Mouse (Mus musculus) ES-CJ7 (cell line): ENCODE results near the gene Krt23.
A peak's percentile ranks its signal among the peaks of the same experiment; 100 is the strongest.

Experiments
- DNase-seq: peaks from one replicate; pipeline ENCODE4 v3.0.0; 2011; ENCODE audit warnings: low read depth, low spot score

Gene Krt23

DNA sequence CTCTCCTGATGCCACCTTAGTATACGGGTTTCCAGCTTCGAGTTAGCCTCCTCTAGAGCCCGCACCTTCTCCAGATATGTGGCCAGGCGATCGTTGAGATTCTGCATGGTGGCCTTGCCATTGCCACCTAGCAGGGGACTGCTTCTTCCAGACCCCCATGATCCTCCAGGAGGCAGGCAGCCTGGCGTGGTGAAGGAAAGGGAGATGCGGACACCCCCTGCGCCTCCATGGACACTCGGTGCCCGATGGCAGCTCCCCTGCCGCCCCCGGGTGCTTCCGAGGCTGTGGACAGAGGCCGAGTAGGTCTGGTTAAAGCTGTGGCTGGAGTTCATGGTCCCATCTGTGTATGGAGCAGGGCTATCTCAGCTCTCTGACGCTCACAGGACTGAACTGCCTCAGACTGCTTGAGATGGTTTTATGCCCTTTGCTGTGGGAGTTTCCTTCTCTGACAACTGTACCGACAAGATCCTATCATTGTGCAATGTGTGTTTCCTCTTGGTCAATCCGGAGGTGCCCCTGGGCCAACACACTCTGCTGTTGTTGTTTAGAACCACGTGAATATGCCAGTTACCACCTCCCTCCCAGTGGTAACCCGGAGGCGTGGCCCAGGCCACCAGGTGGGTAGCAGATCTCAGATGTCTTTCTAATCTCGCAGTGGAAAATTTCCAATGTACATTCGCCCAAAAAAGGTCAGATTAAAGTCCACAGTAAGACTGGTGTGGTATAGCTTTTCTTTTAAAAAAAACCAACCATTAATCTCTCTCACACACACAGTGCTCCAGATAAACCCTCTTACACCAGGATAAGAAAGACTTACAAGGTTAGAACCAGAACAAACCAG, at the start of gene Krt23:
TSS of gene Krt23 (minus strand) at position 405 of the 841 bp plus-strand sequence.
- peak; percentile 3 for DNase-seq

DNA sequence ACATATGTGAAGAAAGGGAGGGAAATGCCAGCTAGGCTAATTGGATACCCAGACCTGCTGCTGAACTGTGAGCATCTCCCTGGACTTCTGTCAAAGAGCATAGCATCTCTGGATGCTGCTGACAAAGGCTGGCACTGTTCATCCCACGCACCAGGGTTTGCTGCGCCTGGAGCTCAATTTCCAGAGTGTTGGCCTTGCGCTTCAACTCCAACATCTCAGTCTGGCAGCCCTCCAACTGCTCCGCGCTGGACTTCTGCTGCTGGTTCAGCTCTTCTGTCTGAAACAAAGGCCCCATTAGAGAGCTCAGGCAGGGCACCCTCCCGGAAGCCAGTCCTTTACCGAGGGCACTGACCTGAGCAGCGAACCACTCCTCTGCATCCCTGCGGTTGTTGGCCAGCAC, 46.8 kb upstream of the Krt23 start:
- DNase-seq: no peak

DNA sequence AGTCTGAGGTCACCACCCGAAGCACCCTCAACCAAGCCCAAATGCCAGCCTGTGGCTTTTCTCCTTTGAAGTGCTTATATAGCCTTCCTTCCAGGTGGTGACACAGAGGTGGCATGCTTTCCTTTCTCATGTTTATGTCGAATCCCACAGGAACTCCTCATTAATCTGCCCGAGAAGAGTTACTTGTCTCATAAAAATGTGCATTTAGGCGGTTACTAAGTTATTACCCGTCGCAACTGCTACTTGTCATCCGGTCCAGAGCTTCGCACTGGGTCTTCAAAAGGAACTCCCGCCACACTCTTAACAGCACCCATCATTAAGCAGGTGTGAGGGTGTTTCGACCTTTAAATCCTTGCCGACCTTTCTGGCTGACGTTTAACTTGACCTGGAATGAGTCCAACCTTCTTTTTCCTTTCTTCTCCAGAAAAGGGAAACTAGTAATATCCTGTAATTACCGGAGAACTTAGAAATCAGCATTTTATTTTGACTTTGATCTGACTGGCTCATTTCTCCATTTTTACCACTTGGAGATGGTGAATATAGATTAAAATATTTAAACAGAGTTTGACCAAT, 28.4 kb upstream of the Krt23 start, which contains the start of gene Krt39:
TSS of gene Krt39 (minus strand) at position 51 of the 573 bp plus-strand sequence.
- DNase-seq: no peak

DNA sequence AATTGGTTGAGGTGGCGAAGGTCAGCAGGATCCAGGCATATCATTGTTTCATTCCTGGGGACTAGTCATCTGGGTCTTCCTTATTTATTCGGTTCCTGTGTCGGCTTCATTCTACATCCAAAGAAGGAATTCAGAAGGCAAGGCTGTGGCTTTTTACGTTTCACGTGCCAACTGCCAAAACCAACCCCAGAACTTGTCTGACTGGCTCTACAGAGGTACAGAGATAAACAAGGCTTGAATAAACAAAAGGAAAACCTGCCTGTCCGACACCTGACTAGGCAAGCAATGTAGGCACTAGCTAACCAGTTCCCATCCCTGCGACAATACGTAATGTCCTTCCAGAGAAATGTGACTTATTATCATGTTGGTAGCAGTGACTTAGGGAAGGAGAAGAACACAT, 21.2 kb upstream of the Krt23 start:
- DNase-seq: no peak

DNA sequence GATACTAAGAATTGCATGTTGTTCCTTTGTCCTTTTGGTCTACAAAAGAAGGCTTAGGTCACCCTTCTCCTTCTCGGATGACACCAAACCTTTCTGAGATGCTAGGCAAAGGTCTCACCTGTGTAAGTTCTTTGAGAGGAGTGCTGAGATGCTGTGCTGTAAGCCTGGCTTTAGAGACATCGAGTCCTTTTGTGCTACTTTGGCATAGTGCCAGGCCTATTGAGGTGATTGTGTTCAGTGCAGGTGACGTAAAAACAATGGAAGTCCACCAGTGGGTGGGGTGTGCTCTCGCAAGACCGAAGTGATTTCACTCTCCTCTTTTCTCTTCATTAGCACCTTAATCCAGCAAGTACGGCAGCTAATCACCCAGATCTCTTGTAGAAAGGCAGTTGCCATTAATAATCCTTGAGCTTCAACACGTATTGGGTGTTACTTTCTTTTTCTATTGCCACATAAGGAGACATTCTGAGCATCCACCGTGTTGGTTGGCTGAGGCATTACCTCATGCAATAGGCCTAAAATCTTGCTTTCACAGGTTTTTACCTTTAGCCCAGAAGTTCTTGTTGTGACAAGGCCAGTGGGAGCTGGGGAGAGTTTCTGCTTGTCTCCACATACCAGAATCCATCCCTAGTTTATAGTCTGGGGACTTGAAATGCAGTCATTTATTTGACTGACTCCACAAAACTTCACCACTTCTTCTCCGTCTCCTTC, 7.3 kb upstream of the Krt23 start:
- peak; percentile 48 for DNase-seq

DNA sequence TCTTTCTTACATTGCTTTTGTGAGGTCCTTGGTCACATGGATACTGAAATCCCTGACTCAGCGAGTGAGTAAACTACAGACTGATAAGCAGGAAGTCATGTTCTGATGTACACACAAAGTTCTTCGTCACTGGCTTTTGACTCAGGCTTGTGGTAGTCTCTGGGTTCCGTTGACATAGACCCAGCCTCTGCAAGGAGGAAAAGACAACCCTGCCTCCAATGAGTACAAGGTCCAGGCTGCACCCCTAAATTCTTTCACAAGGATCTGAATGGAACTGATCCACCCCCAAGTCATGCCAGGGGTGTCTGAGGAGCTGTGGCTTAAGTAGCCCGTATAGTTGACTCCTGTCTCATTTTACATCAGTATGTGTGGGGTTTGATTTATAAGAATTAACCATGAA, 3.5 kb upstream of the Krt23 start:
- DNase-seq: no peak

DNA sequence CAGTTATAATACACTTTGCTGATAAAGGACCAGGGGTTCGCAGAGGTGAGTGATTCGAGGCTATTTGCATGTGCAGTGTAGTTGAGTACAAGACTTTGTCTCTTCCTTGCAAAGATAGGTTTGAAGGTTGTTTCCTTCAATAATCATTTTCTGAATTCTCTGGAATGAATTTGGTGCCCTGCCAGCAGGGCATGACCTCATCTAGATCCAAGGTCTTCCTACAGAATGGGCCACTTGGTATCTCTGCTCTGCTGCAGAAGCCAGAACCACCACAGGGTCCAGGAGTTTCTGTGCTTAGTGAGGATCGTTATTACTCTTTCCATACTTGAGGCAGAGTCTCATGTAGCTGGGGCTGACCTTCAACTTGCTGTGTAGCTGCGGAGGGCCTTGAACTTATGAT, 1.8 kb upstream of the Krt23 start:
- no peak for DNase-seq

DNA sequence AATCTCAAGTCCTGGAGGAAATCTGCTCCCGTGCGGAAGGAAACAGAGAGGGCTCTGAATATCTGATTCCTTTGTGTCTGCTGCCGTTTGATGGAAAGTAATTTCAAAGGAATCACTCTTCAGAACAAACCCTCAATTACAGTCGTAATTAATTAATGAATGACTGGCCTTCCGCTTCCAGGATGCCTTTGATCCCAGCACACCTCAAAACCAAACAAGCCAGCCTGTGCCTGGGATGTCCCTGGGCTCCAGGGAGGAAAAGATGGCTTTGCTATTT, 575 bp upstream of the Krt23 start:
- DNase-seq: peak; percentile 53

DNA sequence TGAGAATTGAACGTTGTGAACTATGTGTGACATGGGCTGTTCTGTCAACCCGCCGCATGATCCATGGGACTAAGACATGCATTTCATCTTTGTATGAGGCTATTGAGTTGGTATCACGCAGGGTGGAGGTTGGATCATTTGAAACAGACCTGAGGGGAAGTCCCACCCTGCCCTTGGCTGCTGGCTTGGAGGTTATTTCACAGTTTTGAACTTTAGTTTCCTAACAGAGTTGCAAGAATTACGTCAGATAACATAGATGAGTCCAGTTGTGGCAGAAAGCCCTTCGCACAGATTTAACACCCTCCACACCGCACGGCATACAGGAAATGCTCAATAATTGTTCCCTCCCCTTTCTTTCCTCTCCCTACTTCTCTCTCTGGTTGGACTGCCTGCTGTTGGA, 1.9 kb downstream of the Krt23 start:
- no peak for DNase-seq

DNA sequence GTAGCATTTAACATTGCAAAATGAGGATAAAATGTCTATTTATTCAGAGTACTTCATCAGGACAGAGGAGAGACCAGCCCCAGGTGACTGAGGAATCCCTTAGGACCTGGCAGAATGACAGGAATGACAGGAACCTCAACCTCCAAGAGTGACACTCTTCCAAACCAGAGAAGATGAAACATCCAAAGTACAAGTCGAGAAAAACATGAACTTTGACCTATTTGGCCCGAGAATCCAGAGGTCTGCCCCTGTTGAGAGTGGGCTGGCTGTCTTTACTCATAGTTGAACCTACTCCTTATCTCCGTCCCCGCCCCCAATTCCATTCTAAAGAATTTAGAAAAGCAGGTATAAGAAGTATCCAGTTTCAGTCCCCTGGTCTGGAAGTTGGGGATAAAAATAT, 2.3 kb downstream of the Krt23 start:
- DNase-seq: no peak

DNA sequence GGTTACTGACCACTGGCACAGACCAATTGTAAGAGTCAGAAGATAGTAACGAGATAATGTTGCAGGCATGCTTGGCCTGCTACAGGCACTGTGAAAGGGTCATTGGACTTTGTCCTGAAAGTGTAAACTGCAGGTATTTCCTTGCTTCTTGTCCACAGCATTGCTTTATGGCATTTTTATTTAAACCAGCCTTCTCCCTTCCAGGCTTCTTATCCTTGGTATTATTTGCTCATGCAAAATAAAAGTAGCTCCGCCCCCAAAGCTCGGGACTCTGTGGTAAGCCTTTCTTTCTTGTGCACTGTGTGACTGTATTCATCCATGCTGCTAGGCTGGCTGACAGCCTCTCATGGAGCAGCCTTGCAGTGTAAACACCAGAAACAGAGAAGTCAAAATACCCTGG, 3.7 kb downstream of the Krt23 start:
- DNase-seq: no peak

DNA sequence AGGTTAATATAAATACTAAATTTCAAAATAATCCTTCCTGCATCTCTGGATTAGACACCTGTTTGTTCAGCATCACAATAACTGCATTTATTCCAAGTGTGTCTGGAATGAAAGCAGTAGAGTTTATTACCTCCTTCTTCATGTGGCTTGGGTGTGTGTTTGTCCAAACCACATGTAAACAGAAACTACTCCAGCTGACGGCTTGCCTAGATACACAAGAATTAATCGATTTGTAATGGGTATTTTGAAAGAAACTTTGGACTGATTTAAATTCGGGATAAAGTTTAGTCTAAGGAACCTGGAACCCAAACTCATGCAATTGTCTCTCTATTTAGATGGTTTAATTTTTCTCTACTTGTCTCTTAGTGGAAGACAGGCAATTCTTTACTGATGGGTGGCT, 18.0 kb downstream of the Krt23 start:
- DNase-seq: no peak

DNA sequence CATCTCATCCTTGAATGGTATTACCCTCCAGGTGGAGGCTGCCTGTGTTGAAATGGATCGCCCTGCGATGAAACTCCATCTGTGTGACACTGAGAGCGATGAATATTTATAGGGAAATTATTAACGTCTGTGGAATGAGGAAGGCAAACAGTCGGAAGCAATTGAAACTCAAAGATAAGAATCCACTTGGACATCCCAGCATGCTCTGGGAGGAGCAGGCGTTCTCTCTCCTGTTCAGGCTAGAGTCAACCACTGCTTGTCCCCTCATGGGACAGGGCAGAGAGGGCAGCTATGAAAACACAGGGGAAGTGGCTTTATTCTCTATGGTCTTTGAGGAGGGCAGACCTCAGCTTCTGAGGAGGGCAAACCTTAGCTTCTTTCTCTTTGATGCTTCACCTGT, 19.5 kb downstream of the Krt23 start:
- no peak for DNase-seq

DNA sequence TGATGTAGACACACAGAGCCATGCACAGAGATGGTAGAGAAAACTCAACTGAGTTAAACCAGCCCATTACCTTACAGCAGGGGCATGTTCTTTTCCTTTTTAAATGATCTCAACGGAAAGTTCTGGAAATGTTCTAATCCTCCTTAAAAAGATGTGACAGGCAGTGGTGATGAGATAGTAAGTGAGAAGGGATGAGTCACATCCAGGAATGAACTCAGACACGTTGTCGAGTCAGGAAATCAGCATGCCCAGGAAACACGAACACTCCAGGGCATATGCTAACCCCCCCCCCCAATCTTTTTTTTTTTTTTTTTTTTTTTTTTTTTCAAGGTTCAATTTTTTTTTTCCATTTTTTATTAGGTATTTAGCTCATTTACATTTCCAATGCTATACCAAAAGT, 20.5 kb downstream of the Krt23 start:
- DNase-seq: no peak

DNA sequence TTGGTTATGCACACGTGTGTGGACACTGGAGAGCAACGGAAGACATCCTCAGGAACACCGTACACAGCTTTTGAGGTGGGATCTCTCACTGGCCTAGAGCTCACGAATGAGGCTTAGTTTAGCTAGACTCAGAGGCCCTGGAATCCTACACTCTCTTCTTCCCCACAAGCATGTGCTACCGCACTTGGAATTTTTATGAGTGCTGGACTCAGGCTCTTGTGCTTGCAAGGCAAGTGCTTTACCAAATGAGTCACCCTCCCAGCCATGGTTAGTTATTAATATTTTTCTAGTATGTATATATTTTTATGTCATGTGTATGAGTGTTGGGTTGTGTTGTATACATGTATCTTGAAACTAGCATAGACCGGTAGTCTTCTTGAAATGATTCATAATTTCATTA, 21.0 kb downstream of the Krt23 start:
- DNase-seq: no peak

DNA sequence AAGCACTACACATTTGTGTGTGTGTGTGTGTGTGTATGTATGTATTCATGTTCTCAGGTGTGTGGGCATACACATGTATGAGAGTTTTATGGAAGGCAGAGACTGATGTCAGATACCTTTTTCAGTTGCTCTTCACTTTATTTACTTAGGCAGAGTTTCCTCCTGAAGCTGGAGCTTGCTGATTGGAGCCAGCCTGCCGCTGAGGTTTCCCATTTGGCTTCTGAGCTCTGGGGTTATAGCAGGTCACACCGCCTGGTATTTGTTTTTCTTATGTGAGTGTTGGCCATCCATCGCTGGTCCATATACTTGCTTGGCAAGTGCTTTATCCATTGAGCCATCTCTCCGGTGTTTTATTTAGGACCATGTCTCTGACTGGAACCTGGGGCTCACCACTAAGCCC, 23.7 kb downstream of the Krt23 start:
- no peak for DNase-seq

DNA sequence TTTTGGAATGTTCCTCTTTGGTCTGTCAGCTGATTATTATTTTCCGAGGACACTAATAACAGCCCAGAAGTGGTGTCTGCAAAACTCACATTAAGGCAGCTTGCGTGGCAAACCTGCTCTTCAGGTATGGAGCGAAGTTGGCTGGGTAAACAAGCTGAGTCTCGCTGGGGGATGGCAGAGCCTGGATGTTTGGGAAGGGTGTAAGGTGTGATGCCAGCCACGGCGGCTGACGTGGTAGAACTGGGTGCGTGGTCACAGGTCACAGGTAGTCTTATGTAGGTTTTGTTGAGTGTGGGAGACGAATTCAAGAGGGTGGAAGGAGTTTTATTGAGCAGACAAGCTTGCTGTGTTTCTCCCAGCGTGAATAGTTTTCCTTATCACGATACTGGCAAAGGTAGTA, 24.4 kb downstream of the Krt23 start:
- DNase-seq: no peak

DNA sequence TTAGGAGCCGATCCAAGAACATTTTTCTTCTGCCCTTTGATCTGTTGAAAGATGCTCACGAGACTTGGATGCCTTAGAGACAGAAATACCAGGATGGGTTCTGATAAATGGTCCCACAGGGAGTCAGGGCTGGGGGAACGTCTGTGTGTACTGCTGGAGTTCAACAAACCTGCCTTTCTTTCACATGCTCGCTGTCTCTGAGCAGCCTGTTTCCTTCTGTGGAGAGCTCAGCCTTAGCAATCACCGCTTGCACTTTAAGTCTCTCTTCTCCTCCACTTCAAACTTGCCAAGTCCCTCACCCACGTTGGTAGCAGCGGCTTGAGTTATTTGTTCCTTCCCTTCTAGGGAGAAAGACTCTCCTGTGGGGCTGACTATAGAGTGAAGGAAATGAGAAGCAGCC, 26.6 kb downstream of the Krt23 start:
- no peak for DNase-seq

DNA sequence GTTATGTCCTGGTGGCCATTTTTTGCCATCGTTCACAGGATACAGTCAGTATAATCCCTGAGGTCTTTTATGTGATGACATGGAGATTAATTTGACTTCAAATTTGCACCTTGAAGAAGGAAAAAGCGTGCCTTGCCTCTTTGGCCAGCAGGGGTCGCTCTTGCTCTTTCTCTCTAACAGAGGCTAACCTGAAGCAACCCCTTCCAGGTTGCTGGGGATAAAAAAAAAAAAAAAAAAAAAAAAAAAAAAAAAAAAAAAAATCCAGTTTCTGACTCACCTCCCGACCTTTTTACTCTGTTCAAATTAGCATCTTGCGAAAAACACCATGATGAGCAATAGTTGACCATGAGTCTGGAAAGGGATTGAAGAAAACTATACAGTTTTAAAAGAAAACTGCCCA, 28.1 kb downstream of the Krt23 start:
- peak; percentile 75 for DNase-seq

DNA sequence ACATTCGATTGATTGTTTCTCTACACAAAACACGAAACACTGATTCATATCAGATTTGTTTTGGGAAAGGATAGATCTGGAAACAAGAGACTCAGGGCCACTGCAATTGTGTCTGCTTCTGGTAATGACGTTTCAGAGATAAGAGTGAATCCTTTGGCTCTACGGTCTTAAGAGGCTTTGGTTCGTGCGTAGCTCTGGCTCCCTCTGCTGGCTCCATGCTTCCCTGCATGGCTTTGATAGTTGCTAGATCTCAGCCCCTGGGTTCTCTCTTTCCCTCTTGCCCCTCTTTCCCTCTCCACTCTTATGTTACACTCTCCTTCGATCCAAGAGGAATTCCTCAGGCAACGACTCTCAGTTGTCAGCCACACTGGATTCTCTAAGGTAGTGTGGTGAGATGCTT, 29.8 kb downstream of the Krt23 start:
- peak; percentile 45 for DNase-seq

DNA sequence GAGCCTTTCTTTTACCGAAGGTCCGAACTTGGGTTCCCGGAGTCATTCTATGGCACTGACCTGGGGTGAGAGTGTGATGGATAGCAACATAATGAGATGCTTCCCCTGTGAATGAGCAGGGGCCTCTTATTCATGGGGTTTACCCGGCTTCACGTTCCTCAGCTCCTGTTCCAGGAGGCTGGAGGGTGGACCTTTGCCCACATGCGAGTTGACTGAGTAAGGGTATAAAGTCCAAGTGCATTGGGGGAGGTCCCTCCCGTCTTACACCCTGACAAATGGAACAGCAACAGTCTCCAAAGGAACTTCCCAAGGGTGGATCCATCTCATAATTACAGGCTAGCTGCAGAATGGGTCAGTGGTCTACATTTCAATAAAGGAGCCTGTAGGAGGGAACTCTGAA, 31.2 kb downstream of the Krt23 start:
- no peak for DNase-seq

DNA sequence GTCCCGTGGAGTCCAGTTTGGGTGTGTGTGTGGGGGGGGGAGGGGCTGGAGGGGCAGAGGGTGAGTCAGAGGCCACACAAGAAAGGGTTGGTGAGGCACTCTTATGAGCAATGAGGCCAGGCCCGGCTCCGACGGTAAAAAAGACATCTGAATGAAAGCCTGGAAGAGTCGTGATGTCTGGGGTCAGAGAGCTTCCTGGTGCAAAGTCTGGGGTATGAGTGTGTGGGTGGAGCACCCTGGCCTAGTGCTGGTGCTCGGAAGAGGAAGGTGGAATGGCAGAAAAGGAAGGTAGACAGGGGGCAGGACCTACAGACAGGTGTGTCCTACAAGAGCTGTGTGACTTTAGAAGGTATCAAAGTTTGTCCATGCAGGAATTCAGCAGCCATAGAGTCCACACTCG, 34.0 kb downstream of the Krt23 start:
- no peak for DNase-seq

DNA sequence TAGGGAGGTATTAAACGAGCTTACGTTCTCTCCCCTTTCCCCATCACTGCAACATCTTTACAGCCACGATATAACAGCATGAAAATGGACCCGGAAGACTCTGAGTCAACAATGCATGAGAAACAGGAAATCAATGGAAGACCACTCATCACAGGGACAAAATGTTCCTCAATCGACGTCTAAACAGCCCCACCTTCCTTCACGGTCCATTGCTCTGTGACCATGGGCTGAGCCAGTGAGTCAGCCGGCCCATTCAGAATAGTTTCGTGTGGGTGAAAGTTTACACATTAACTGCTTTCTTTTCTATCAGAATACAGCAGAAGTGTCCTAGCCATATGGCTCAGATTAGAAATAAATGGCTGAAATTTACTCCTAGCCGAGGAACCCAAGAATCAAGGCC, 38.2 kb downstream of the Krt23 start:
- no peak for DNase-seq
